Mouse (Mus musculus) ES-Bruce4 (cell line): ENCODE measurements around the gene Cyp27b1. TPM values are rescaled to one million over a fixed set of nuclear protein-coding genes. Genes with fewer than 3 reads are reported as not detected.

Experiments used
- H3K27ac ChIP-seq: 2 replicates; pipeline ENCODE4 v1.5.1; 2012; ENCODE audit warnings: low read length, inconsistent platforms; ENCODE audit not compliant: insufficient read depth
- H3K27me3 ChIP-seq: 2 replicates; pipeline ENCODE4 v1.6.1; 2012; ENCODE audit warnings: mild to moderate bottlenecking, low read length, inconsistent platforms; ENCODE audit not compliant: control insufficient read depth, poor library complexity, insufficient read depth, severe bottlenecking
- H3K36me3 ChIP-seq: 2 replicates; pipeline ENCODE4 v1.6.1; 2012; ENCODE audit warnings: inconsistent platforms, mild to moderate bottlenecking, low read length, moderate library complexity; ENCODE audit not compliant: control insufficient read depth, poor library complexity, insufficient read depth, severe bottlenecking
- H3K4me1 ChIP-seq: one replicate; pipeline ENCODE4 v1.8.1; 2011; ENCODE audit warnings: low read length; ENCODE audit not compliant: control insufficient read depth, insufficient read depth
- H3K4me3 ChIP-seq: 2 replicates; pipeline ENCODE4 v1.5.1; 2011; ENCODE audit warnings: low read depth, mild to moderate bottlenecking, low read length
- H3K9ac ChIP-seq: 2 replicates; pipeline ENCODE4 v1.6.1; 2012; ENCODE audit warnings: low read depth, mild to moderate bottlenecking, inconsistent platforms; ENCODE audit not compliant: poor library complexity, severe bottlenecking
- H3K9me3 ChIP-seq: replicated peaks from 2 replicates; pipeline ENCODE4 v1.6.1; 2012; ENCODE audit warnings: mild to moderate bottlenecking, low read length, inconsistent platforms; ENCODE audit not compliant: control insufficient read depth, poor library complexity, insufficient read depth, severe bottlenecking
- CTCF ChIP-seq: IDR thresholded peaks from one replicate; pipeline ENCODE4 v1.8.1; 2011; ENCODE audit warnings: low read depth, low read length
- EP300 ChIP-seq: IDR thresholded peaks from 2 replicates; pipeline ENCODE4 v1.6.1; 2011; ENCODE audit warnings: low read depth, low read length; ENCODE audit not compliant: insufficient read depth
- POLR2A ChIP-seq: IDR thresholded peaks from one replicate; pipeline ENCODE4 v1.8.1; 2011; ENCODE audit warnings: low read length; ENCODE audit not compliant: insufficient read depth
- polyA plus RNA-seq: library from polyadenylated mRNA; stranded (reverse); fragments of >200 nt; gene quantifications from 2 replicates; pipeline ENCODE4 v1.2.4, GENCODE M21; 2011; ENCODE audit warnings: low read depth; ENCODE audit not compliant: missing spikeins, insufficient read depth, insufficient read length

Gene Cyp27b1
- polyA plus RNA-seq, 1 experiment = 0.42 TPM

GRCm38 (mm10) chr10:127054646-127055045 is 6.6 kb downstream of the Cyp27b1 start:
- no peak for TF ChIP-seq EP300
- TF ChIP-seq CTCF = peak; percentile 8
- H3K27ac ChIP-seq = no peak overlapping the region
- no peak overlapping the region for H3K9ac ChIP-seq
- H3K4me1 ChIP-seq = no peaks in the 10 kb centered on the region
- no peaks in the 10 kb centered on the region for H3K9me3 ChIP-seq
- H3K27me3 ChIP-seq = no peaks in the 10 kb centered on the region
- H3K4me3 ChIP-seq = no peak overlapping the region
- H3K36me3 ChIP-seq = peaks cover 5% of the 10 kb centered on the region

DNA sequence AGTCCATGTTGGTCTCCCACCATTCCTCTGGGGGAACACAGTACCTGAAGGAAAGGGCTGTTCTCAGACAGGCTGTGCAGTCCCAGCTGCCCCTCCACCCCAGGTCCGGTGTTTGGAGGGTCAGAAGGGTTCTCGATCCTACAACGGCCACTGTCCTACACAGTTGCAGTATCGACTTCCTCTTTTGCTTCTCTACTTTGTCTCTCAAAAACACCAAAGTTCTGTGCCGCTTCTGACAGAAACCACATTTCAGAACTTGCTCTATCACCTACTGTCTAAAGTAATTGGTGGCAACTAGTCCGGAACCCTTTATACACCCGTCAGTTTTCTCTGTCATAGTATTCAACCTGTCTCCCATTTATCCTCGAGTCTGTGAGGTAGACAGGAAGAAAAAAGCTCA is 7.4 kb downstream of the Cyp27b1 start:
- H3K27me3 ChIP-seq = no peaks in the 10 kb centered on the region
- no peak overlapping the region for H3K4me3 ChIP-seq

DNA sequence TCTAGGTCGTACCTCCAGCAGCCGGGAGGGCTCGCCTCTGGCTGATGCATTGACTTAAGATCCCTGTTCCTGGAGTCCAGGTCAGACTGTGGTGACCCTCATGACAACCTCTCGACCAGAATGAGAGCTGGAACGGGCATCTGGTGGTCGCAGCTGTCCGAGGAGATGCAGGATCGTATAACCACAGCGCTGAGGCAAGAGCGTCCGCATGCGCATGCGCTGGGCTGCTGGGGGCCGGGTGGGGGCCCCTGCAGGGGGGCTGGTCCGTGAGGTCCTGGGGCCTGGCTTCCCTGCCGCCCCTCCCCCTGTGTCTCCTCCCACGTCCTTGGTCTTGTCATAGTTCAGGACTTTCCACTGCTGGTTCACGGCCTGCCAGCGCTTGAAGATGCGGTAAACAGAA is 8.4 kb downstream of the Cyp27b1 start:
- H3K27ac ChIP-seq = no peak overlapping the region
- TF ChIP-seq CTCF (no peak), POLR2A (no peak), EP300 (no peak)
- peaks cover 5% of the 10 kb centered on the region for H3K36me3 ChIP-seq
- no peaks in the 10 kb centered on the region for H3K27me3 ChIP-seq
- H3K9ac ChIP-seq = no peak overlapping the region
- no peaks in the 10 kb centered on the region for H3K4me1 ChIP-seq
- H3K4me3 ChIP-seq = no peak overlapping the region
- no peaks in the 10 kb centered on the region for H3K9me3 ChIP-seq

More for the DNA sequence above, 7.4 kb downstream of the Cyp27b1 start:
- no peak overlapping the region for H3K9ac ChIP-seq
- H3K36me3 ChIP-seq = peaks cover 5% of the 10 kb centered on the region
- no peaks in the 10 kb centered on the region for H3K4me1 ChIP-seq
- TF ChIP-seq POLR2A = no peak
- no peak for TF ChIP-seq CTCF
- no peak for TF ChIP-seq EP300
- H3K9me3 ChIP-seq = no peaks in the 10 kb centered on the region
- no peak overlapping the region for H3K27ac ChIP-seq

- no peaks in the 10 kb centered on the region for H3K4me1 ChIP-seq
- H3K9ac ChIP-seq = no peak overlapping the region
- H3K36me3 ChIP-seq = peaks cover 5% of the 10 kb centered on the region
- H3K9me3 ChIP-seq = no peaks in the 10 kb centered on the region
- H3K27ac ChIP-seq = no peak overlapping the region
- no peak for TF ChIP-seq POLR2A
- peak; percentile 97 for TF ChIP-seq CTCF
- no peak overlapping the region for H3K4me3 ChIP-seq
- H3K27me3 ChIP-seq = no peaks in the 10 kb centered on the region
Observed at GRCm38 (mm10) chr10:127058161-127058560, 10.1 kb downstream of the Cyp27b1 start.

DNA sequence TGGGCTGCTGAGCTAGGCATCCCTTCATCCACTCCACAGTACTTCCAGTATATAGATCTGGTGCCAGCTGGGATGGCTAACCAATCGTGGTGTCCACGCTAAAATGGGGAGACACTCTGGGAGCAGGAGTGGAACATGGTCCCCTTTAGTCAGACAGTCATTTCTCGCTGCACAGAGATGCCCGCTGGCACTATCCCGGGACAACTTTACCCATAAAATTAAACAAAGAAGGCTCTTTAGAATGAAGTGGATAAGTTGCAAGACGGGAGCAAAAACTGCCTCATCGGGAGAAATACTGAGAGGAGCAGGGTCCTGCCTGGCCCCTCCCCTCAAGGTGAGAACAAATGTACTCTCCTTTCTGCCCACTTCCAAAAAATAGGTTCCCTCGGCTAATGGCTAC is 10.7 kb downstream of the Cyp27b1 start:
- Histone ChIP-seq H3K4me3 (peak overlapping the region; percentile 48), H3K9me3 (no peaks in the 10 kb centered on the region), H3K9ac (peak overlapping the region; percentile 90), H3K36me3 (peaks cover 5% of the 10 kb centered on the region), H3K4me1 (no peaks in the 10 kb centered on the region), H3K27ac (no peak overlapping the region), H3K27me3 (no peaks in the 10 kb centered on the region)
- TF ChIP-seq EP300 (no peak), POLR2A (no peak), CTCF (no peak)

DNA sequence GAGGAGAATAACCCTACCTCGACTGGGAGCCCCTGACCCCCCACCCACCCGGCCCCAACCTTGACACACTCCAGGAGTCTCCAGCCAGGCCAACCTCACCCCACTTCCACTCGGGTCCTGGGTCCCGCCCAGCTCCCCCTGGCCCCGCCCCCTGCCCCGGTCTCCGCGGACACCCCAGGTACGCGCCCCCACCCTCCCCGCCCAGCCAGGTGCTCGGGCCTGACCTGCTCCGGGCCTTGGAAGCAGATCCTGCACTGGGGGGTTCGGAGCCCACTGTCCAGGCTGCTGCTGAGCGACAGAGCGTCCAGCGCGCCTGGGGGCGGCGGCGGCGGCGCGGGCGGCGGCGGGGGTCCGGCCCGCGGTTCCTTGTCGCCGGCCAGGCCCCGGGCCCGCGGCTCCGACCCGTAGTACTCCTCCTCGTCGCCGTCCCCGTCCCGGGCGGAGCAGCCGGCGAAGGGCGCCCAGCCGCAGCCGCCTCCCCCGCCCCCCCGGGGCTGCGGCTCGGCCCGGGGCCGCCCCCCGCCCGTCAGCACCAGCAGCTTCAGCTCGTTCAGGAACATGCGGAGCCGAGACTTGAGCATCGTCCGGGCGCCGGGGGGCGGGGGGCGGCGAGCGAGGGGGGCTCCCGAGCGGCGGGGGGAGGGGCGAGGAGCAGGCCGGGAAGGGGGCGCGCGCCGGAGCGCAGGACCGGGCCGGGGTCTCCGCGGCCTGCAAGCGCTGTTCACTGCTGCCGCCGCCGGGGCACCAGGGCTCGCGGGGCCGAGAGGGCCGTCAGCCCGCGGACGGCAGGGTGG is 11.3 kb downstream of the Cyp27b1 start:
- H3K27ac ChIP-seq = no peak overlapping the region

More for the DNA sequence above, 11.3 kb downstream of the Cyp27b1 start:
- Histone ChIP-seq H3K4me3 (peak overlapping the region; percentile 63), H3K27me3 (no peaks in the 10 kb centered on the region), H3K4me1 (no peaks in the 10 kb centered on the region), H3K9ac (peak overlapping the region; percentile 90), H3K9me3 (no peaks in the 10 kb centered on the region), H3K36me3 (peaks cover 5% of the 10 kb centered on the region)
- TF ChIP-seq EP300 (no peak), CTCF (no peak), POLR2A (no peak)
